Mouse (Mus musculus) MEL (cell line): ENCODE data around the gene Hoxd11. TPM values are rescaled to one million over a fixed set of nuclear protein-coding genes. Genes with fewer than 3 reads are reported as not detected.

ENCODE experiments used
- DNase-seq: peaks from one replicate; pipeline ENCODE4 v3.0.0; 2011; ENCODE audit warnings: low read depth, low spot score
- H3K27ac ChIP-seq: 2 replicates; pipeline ENCODE4 v1.5.1; 2012; ENCODE audit warnings: low read depth, mild to moderate bottlenecking, control low read depth, low read length, moderate library complexity; ENCODE audit not compliant: control insufficient read depth
- H3K27me3 ChIP-seq, 2 experiments: fragments of 150-350 bp in 1 of 2; sonication (generic) in 1 of 2; 2 replicates each; pipeline ENCODE4 v1.6.1; 2012; ENCODE audit warnings: low read length in 2 of 2, mild to moderate bottlenecking in 2 of 2, improper control_type of control experiment in 1 of 2, moderate library complexity in 1 of 2; ENCODE audit not compliant: insufficient read depth in 2 of 2, control insufficient read depth in 1 of 2
- H3K36me3 ChIP-seq, 2 experiments: 2 replicates each; pipeline ENCODE4 v1.6.1; 2012 to 2014; ENCODE audit warnings: low read length in 2 of 2, improper control_type of control experiment in 1 of 2, inconsistent platforms in 1 of 2, mild to moderate bottlenecking in 1 of 2; ENCODE audit not compliant: insufficient read depth in 2 of 2, control insufficient read depth in 1 of 2
- H3K4me1 ChIP-seq, 2 experiments: fragments of 150-350 bp in 1 of 2; sonication (generic) in 1 of 2; 2 replicates each; pipeline ENCODE4 v1.6.1; 2012; ENCODE audit warnings: low read length in 2 of 2, improper control_type of control experiment in 1 of 2, mild to moderate bottlenecking in 1 of 2; ENCODE audit not compliant: insufficient read depth in 2 of 2, control insufficient read depth in 1 of 2
- H3K4me3 ChIP-seq, 2 experiments: fragments of 150-350 bp in 1 of 2; sonication (generic) in 1 of 2; 2 replicates each; pipeline ENCODE4 v1.5.1; 2012; ENCODE audit warnings: low read depth in 2 of 2, low read length in 2 of 2, mild to moderate bottlenecking in 2 of 2, moderate library complexity in 2 of 2, control low read depth in 1 of 2, improper control_type of control experiment in 1 of 2; ENCODE audit not compliant: control insufficient read depth in 1 of 2, insufficient read depth in 1 of 2
- H3K79me2 ChIP-seq: 2 replicates; pipeline ENCODE4 v1.6.1; 2012; ENCODE audit warnings: mild to moderate bottlenecking, low read length, moderate library complexity; ENCODE audit not compliant: control insufficient read depth, poor library complexity, insufficient read depth
- H3K9ac ChIP-seq: 2 replicates; pipeline ENCODE4 v1.6.1; 2012; ENCODE audit warnings: low read depth, mild to moderate bottlenecking, control low read depth, low read length, moderate library complexity; ENCODE audit not compliant: control insufficient read depth, poor library complexity, severe bottlenecking
- H3K9me3 ChIP-seq: fragments of 150-350 bp; sonication (generic); replicated peaks from 2 replicates; pipeline ENCODE4 v1.6.1; 2012; ENCODE audit warnings: mild to moderate bottlenecking, low read length, improper control_type of control experiment, moderate library complexity; ENCODE audit not compliant: insufficient read depth
- BHLHE40 ChIP-seq: IDR thresholded peaks from 2 replicates; pipeline ENCODE4 v1.6.1; 2012; ENCODE audit warnings: low read depth, mild to moderate bottlenecking, inconsistent platforms, low read length, improper control_type of control experiment, borderline replicate concordance
- CTCF ChIP-seq, 3 experiments: IDR thresholded peaks in 2 of 3; conservative IDR thresholded peaks in 1 of 3; 2 replicates each; pipeline ENCODE4 v1.5.1; 2011 to 2012; ENCODE audit warnings: low read length in 3 of 3, low read depth in 2 of 3, mild to moderate bottlenecking in 2 of 3, improper control_type of control experiment in 1 of 3, inconsistent platforms in 1 of 3, mixed read lengths in 1 of 3, moderate library complexity in 1 of 3; ENCODE audit not compliant: control insufficient read depth in 1 of 3, insufficient read depth in 1 of 3, poor library complexity in 1 of 3, severe bottlenecking in 1 of 3
- E2F4 ChIP-seq: IDR thresholded peaks from 2 replicates; pipeline ENCODE4 v1.6.1; 2011; ENCODE audit warnings: low read depth, low read length, improper control_type of control experiment, borderline replicate concordance
- ELF1 ChIP-seq: IDR thresholded peaks from 2 replicates; pipeline ENCODE4 v1.6.1; 2014; ENCODE audit warnings: low read depth, mild to moderate bottlenecking, inconsistent platforms, low read length, improper control_type of control experiment, moderate library complexity
- EP300 ChIP-seq, 2 experiments: IDR thresholded peaks; 2 replicates each; pipeline ENCODE4 v1.6.1; 2011; ENCODE audit warnings: improper control_type of control experiment in 2 of 2, low read length in 2 of 2, low read depth in 1 of 2, mild to moderate bottlenecking in 1 of 2
- GABPA ChIP-seq: IDR thresholded peaks from 2 replicates; pipeline ENCODE4 v1.6.1; 2012; ENCODE audit warnings: low read depth, mild to moderate bottlenecking, inconsistent platforms, low read length, improper control_type of control experiment, moderate library complexity
- HCFC1 ChIP-seq: IDR thresholded peaks from 2 replicates; pipeline ENCODE4 v1.6.1; 2012; ENCODE audit warnings: low read depth, mild to moderate bottlenecking, inconsistent platforms, low read length, improper control_type of control experiment, moderate library complexity
- JUND ChIP-seq: IDR thresholded peaks from 2 replicates; pipeline ENCODE4 v1.6.1; 2011; ENCODE audit warnings: low read depth, mild to moderate bottlenecking, improper control_type of control experiment, low read length
- MAFK ChIP-seq: IDR thresholded peaks from 2 replicates; pipeline ENCODE4 v1.6.1; 2011; ENCODE audit warnings: low read depth, mild to moderate bottlenecking, low read length, improper control_type of control experiment, borderline replicate concordance
- MAZ ChIP-seq: IDR thresholded peaks from 2 replicates; pipeline ENCODE4 v1.6.1; 2012; ENCODE audit warnings: low read depth, mild to moderate bottlenecking, inconsistent platforms, low read length, improper control_type of control experiment
- MYC ChIP-seq: IDR thresholded peaks from 2 replicates; pipeline ENCODE4 v1.6.1; 2011; ENCODE audit warnings: low read depth, mild to moderate bottlenecking, low read length, improper control_type of control experiment, moderate library complexity
- NELFE ChIP-seq: IDR thresholded peaks from 2 replicates; pipeline ENCODE4 v1.6.1; 2011; ENCODE audit warnings: low read depth, low read length, improper control_type of control experiment
- NRF1 ChIP-seq: IDR thresholded peaks from 2 replicates; pipeline ENCODE4 v1.6.1; 2014; ENCODE audit warnings: low read depth, mild to moderate bottlenecking, inconsistent platforms, low read length, improper control_type of control experiment, moderate library complexity; ENCODE audit not compliant: poor library complexity, insufficient read depth, severe bottlenecking
- POLR2A ChIP-seq, 2 experiments: IDR thresholded peaks; 2 replicates each; pipeline ENCODE4 v1.6.1; 2011 to 2012; ENCODE audit warnings: low read length in 2 of 2, mild to moderate bottlenecking in 2 of 2, control low read depth in 1 of 2, improper control_type of control experiment in 1 of 2, low read depth in 1 of 2, moderate library complexity in 1 of 2; ENCODE audit not compliant: control insufficient read depth in 1 of 2, insufficient read depth in 1 of 2, poor library complexity in 1 of 2
- POLR2AphosphoS5 ChIP-seq: IDR thresholded peaks from 2 replicates; pipeline ENCODE4 v1.6.1; 2012; ENCODE audit warnings: low read depth, borderline replicate concordance, mild to moderate bottlenecking, inconsistent platforms, low read length, moderate library complexity, mixed read lengths
- SMC3 ChIP-seq: IDR thresholded peaks from 2 replicates; pipeline ENCODE4 v1.6.1; 2011; ENCODE audit warnings: low read depth, low read length, improper control_type of control experiment
- TAL1 ChIP-seq: IDR thresholded peaks from 2 replicates; pipeline ENCODE4 v1.6.1; 2012; ENCODE audit warnings: mild to moderate bottlenecking, inconsistent platforms, low read length, moderate library complexity, mixed read lengths
- TBP ChIP-seq: IDR thresholded peaks from 2 replicates; pipeline ENCODE4 v1.8.0; 2011; ENCODE audit warnings: low read depth, low read length, improper control_type of control experiment
- USF1 ChIP-seq: IDR thresholded peaks from 2 replicates; pipeline ENCODE4 v1.6.1; 2014; ENCODE audit warnings: low read depth, mild to moderate bottlenecking, inconsistent platforms, low read length, improper control_type of control experiment, moderate library complexity
- USF2 ChIP-seq, 2 experiments: IDR thresholded peaks; 2 replicates each; pipeline ENCODE4 v1.6.1; 2011 to 2012; ENCODE audit warnings: improper control_type of control experiment in 2 of 2, low read length in 2 of 2, borderline replicate concordance in 1 of 2, inconsistent platforms in 1 of 2, low read depth in 1 of 2, mild to moderate bottlenecking in 1 of 2; ENCODE audit not compliant: insufficient read depth in 1 of 2
- ZC3H11A ChIP-seq: IDR thresholded peaks from 2 replicates; pipeline ENCODE4 v1.6.1; 2012; ENCODE audit warnings: low read depth, mild to moderate bottlenecking, inconsistent platforms, low read length, improper control_type of control experiment
- ZNF384 ChIP-seq: IDR thresholded peaks from 2 replicates; pipeline ENCODE4 v1.6.1; 2012; ENCODE audit warnings: low read depth, mild to moderate bottlenecking, inconsistent platforms, low read length, improper control_type of control experiment
- polyA plus RNA-seq, 2 experiments: library from polyadenylated mRNA; stranded (reverse) in 1 of 2; unstranded in 1 of 2; fragments of >175 nt in 1 of 2; fragments of >200 nt in 1 of 2; gene quantifications; 2 replicates each; pipeline versions ENCODE4 v1.2.1 to v1.2.4; 2012; ENCODE audit warnings: low replicate concordance in 2 of 2, low read depth in 1 of 2; ENCODE audit not compliant: insufficient read length in 2 of 2, insufficient read depth in 1 of 2, missing spikeins in 1 of 2
- total RNA-seq: library from RNA; depleted of rRNA; stranded (reverse); fragments of 300-350 nt; gene quantifications from 2 replicates; pipeline ENCODE4 v1.2.3, GENCODE M21; 2012

The Hoxd11 gene
- total and polyA plus RNA-seq, 3 experiments, result not detected

DNA sequence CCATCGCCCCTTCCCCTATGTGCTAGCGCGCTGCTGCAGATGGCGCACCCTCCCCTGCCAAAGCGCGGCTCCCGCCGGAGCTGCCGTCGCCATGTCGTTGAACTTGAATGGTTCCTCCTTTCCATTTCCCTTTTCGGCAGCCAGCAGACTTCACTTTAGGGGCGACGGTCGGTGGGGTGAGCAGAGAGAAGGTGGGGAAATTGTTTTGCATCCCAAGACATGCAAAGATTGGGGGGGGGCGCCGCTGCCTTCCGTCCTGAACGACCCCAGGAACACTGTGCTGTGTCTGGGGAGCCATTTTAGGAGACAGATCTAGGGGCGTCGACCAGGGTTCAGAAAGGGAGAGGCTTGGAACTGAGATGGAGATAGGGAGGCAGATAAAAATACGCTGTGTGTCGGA is 623 bp downstream of the Hoxd11 start:
- H3K4me1 ChIP-seq, result no peaks in the 10 kb centered on the region
- TF ChIP-seq GABPA (no peak), MAZ (no peak), MYC (no peak), ZNF384 (no peak), TBP (no peak), SMC3 (no peak), NELFE (no peak), HCFC1 (no peak), ZC3H11A (no peak)
- H3K27me3 ChIP-seq, result peaks cover 2 to 5% of the 10 kb centered on the region in 2 experiments; a peak in 3 of 4 replicates
- H3K79me2 ChIP-seq, result no peaks in the 10 kb centered on the region
- no peak overlapping the region for H3K4me3 ChIP-seq
- no peak overlapping the region for H3K27ac ChIP-seq
- H3K36me3 ChIP-seq, result no peaks in the 10 kb centered on the region
- DNase-seq, result no peak
- no peaks in the 10 kb centered on the region for H3K9me3 ChIP-seq
- H3K9ac ChIP-seq, result no peak overlapping the region

- no peaks in the 10 kb centered on the region for H3K4me1 ChIP-seq
These were observed 1.4 kb downstream of the Hoxd11 start for GRCm38 (mm10) chr2:74680561-74681398.

More at GRCm38 (mm10) chr2:74680561-74681398, 1.4 kb downstream of the Hoxd11 start:
- Histone ChIP-seq H3K79me2 (no peaks in the 10 kb centered on the region), H3K27ac (no peak overlapping the region), H3K27me3 (peaks cover 2 to 5% of the 10 kb centered on the region in 2 experiments; a peak in 3 of 4 replicates), H3K9me3 (no peaks in the 10 kb centered on the region), H3K9ac (no peak overlapping the region), H3K36me3 (no peaks in the 10 kb centered on the region), H3K4me3 (no peak overlapping the region)
- TF ChIP-seq E2F4 (no peak), NELFE (no peak), GABPA (no peak), USF2 (IDR thresholded peaks at IDR 0.05; ENCODE audit: borderline replicate concordance in 1 of 2, insufficient read depth in 1 of 2, low read depth in 1 of 2, low read length in 2 of 2) (no peak), JUND (no peak), SMC3 (no peak), NRF1 (no peak), MAZ (no peak), USF1 (no peak), CTCF (IDR thresholded peaks at IDR 0.05 in 2 of 3, conservative IDR thresholded peaks at IDR 0.05 in 1 of 3; ENCODE audit: control insufficient read depth in 1 of 3, insufficient read depth in 1 of 3, low read depth in 2 of 3, low read length in 3 of 3, poor library complexity in 1 of 3, severe bottlenecking in 1 of 3) (no peak), POLR2A (IDR thresholded peaks at IDR 0.05; ENCODE audit: control insufficient read depth in 1 of 2, insufficient read depth in 1 of 2, low read depth in 1 of 2, low read length in 2 of 2, poor library complexity in 1 of 2) (no peak), HCFC1 (no peak), POLR2AphosphoS5 (no peak), MAFK (no peak), TAL1 (no peak), EP300 (IDR thresholded peaks at IDR 0.05; ENCODE audit: low read depth in 1 of 2, low read length in 2 of 2) (no peak), BHLHE40 (no peak), ELF1 (no peak)
- no peak for DNase-seq
